Mouse (Mus musculus) cortical plate, adult 2 months (tissue): ENCODE measurements at regions not wholly inside any gene's neighbourhood (a gene's known extent, or its start where the extent isn't known, plus 50 kb on each side); places are given as distances from the start of the nearest gene placed in this dataset.

Source experiments
- H3K27ac ChIP-seq: fragments of 200-500 bp; 2 replicates; pipeline ENCODE4 v1.5.1; 2012; ENCODE audit warnings: low read length, control low read depth, inconsistent platforms; ENCODE audit not compliant: insufficient read depth
- H3K4me1 ChIP-seq: fragments of 200-500 bp; 2 replicates; pipeline ENCODE4 v1.6.1; 2011; ENCODE audit warnings: low read length; ENCODE audit not compliant: control insufficient read depth, insufficient read depth
- H3K4me3 ChIP-seq: fragments of 200-500 bp; 2 replicates; pipeline ENCODE4 v1.5.1; 2011; ENCODE audit warnings: mild to moderate bottlenecking, low read length, control low read depth; ENCODE audit not compliant: insufficient read depth
- CTCF ChIP-seq: fragments of 200-500 bp; IDR thresholded peaks from 2 replicates; pipeline ENCODE4 v1.5.1; 2011; ENCODE audit warnings: mild to moderate bottlenecking, control low read depth, low read length; ENCODE audit not compliant: insufficient read depth; ENCODE audit errors: extremely low read depth
- POLR2A ChIP-seq: fragments of 200-500 bp; IDR thresholded peaks from 2 replicates; pipeline ENCODE4 v1.6.1; 2011; ENCODE audit warnings: mild to moderate bottlenecking, low read length, control low read depth; ENCODE audit not compliant: insufficient read depth; ENCODE audit errors: extremely low read depth

- TF ChIP-seq CTCF = no peak
- TF ChIP-seq POLR2A = no peak
- H3K4me1 ChIP-seq = peaks cover 2% of the 10 kb centered on the region; the same call in 1 of the 2 replicates
These were observed 156.3 kb downstream of the Grm4 start for GRCm38 (mm10) chr17:27364899-27365298.

GRCm38 (mm10) chr17:27364338-27364737, 156.9 kb downstream of the Grm4 start:
- no peak for TF ChIP-seq CTCF
- TF ChIP-seq POLR2A = no peak
- H3K27ac ChIP-seq = no peak overlapping the region

More at GRCm38 (mm10) chr17:27364899-27365298, 156.3 kb downstream of the Grm4 start:
- Histone ChIP-seq H3K27ac (no peak overlapping the region), H3K4me3 (no peak overlapping the region)

GRCm38 (mm10) chr17:27363911-27364310, 157.3 kb downstream of the Grm4 start:
- Histone ChIP-seq H3K4me3 (no peak overlapping the region), H3K27ac (no peak overlapping the region), H3K4me1 (peaks cover 2% of the 10 kb centered on the region; the same call in 1 of the 2 replicates)
- TF ChIP-seq POLR2A = no peak
- TF ChIP-seq CTCF = no peak

More at GRCm38 (mm10) chr17:27364338-27364737, 156.9 kb downstream of the Grm4 start:
- Histone ChIP-seq H3K4me1 (peaks cover 2% of the 10 kb centered on the region; the same call in 1 of the 2 replicates), H3K4me3 (no peak overlapping the region)

- TF ChIP-seq POLR2A (no peak), CTCF (no peak)
- Histone ChIP-seq H3K4me1 (peaks cover 2% of the 10 kb centered on the region; the same call in 1 of the 2 replicates), H3K4me3 (no peak overlapping the region), H3K27ac (no peak overlapping the region)
These were observed 158.0 kb upstream of the Lemd2 start for GRCm38 (mm10) chr17:27362221-27362620.

- H3K27ac ChIP-seq = no peak overlapping the region
- peaks cover 2% of the 10 kb centered on the region; the same call in 1 of the 2 replicates for H3K4me1 ChIP-seq
- no peak overlapping the region for H3K4me3 ChIP-seq
- TF ChIP-seq POLR2A (no peak), CTCF (no peak)
These were observed 157.1 kb upstream of the Lemd2 start for GRCm38 (mm10) chr17:27361362-27361761.

- no peak overlapping the region for H3K27ac ChIP-seq
- TF ChIP-seq CTCF (peak; percentile 41), POLR2A (no peak)
- H3K4me3 ChIP-seq = no peak overlapping the region
- H3K4me1 ChIP-seq = peaks cover 2% of the 10 kb centered on the region; the same call in 1 of the 2 replicates
These were observed 152.6 kb upstream of the Lemd2 start for GRCm38 (mm10) chr17:27356862-27357261.

GRCm38 (mm10) chr17:27355717-27356116, 151.4 kb upstream of the Lemd2 start:
- H3K4me3 ChIP-seq = no peak overlapping the region
- no peak for TF ChIP-seq CTCF
- TF ChIP-seq POLR2A = no peak
- peaks cover 2% of the 10 kb centered on the region; the same call in 1 of the 2 replicates for H3K4me1 ChIP-seq
- no peak overlapping the region for H3K27ac ChIP-seq

- Histone ChIP-seq H3K4me1 (no peaks in the 10 kb centered on the region), H3K4me3 (no peak overlapping the region)
- no peak for TF ChIP-seq POLR2A
- TF ChIP-seq CTCF = no peak
These were observed 150.8 kb upstream of the Lemd2 start for GRCm38 (mm10) chr17:27355056-27355455.

GRCm38 (mm10) chr17:27349911-27350310, 145.6 kb upstream of the Lemd2 start:
- H3K4me3 ChIP-seq = no peak overlapping the region
- H3K4me1 ChIP-seq = no peaks in the 10 kb centered on the region
- TF ChIP-seq POLR2A = no peak
- no peak for TF ChIP-seq CTCF
- no peak overlapping the region for H3K27ac ChIP-seq

More at GRCm38 (mm10) chr17:27355056-27355455, 150.8 kb upstream of the Lemd2 start:
- H3K27ac ChIP-seq = no peak overlapping the region

GRCm38 (mm10) chr17:27349432-27349831, 145.2 kb upstream of the Lemd2 start:
- no peak overlapping the region for H3K4me3 ChIP-seq
- no peak overlapping the region for H3K27ac ChIP-seq
- no peak for TF ChIP-seq CTCF
- no peak for TF ChIP-seq POLR2A
- H3K4me1 ChIP-seq = no peaks in the 10 kb centered on the region
